Mouse (Mus musculus) mesoderm, embryonic 11.5 days (tissue): ENCODE results near the gene 9530068E07Rik.

Experiments used
- DNase-seq: peaks from one replicate; pipeline ENCODE4 v3.0.0-alpha.2; 2012; ENCODE audit warnings: low read depth, low spot score

The 9530068E07Rik gene

GRCm38 (mm10) chr11:52420296-52421052 is 24.2 kb downstream of the 9530068E07Rik start:
- no peak for DNase-seq

GRCm38 (mm10) chr11:52421053-52421778 is 25.0 kb downstream of the 9530068E07Rik start:
- peak; percentile 85 for DNase-seq

- no peak for DNase-seq
These were observed 33.2 kb downstream of the 9530068E07Rik start for GRCm38 (mm10) chr11:52429440-52429839.

- DNase-seq: no peak
These were observed 35.4 kb downstream of the 9530068E07Rik start for GRCm38 (mm10) chr11:52431594-52431993.

GRCm38 (mm10) chr11:52432148-52432547 is 35.9 kb downstream of the 9530068E07Rik start:
- DNase-seq: no peak

- no peak for DNase-seq
These were observed 37.0 kb downstream of the 9530068E07Rik start for GRCm38 (mm10) chr11:52433076-52433796.

GRCm38 (mm10) chr11:52433797-52434195 is 37.6 kb downstream of the 9530068E07Rik start:
- DNase-seq: no peak

- no peak for DNase-seq
These were observed 39.2 kb downstream of the 9530068E07Rik start for GRCm38 (mm10) chr11:52435466-52435865.

- no peak for DNase-seq
These were observed 40.9 kb downstream of the 9530068E07Rik start for GRCm38 (mm10) chr11:52437123-52437522.

- no peak for DNase-seq
These were observed 44.9 kb downstream of the 9530068E07Rik start for GRCm38 (mm10) chr11:52441096-52441495.

GRCm38 (mm10) chr11:52447242-52447641 is 51.0 kb downstream of the 9530068E07Rik start:
- no peak for DNase-seq

GRCm38 (mm10) chr11:52449004-52449403 is 52.8 kb downstream of the 9530068E07Rik start:
- no peak for DNase-seq

GRCm38 (mm10) chr11:52458281-52458680 is 62.1 kb downstream of the 9530068E07Rik start:
- DNase-seq: no peak
